Mouse (Mus musculus) stomach, embryonic 14.5 days (tissue): Measurements from ENCODE around the gene Oxsr1. TPM values are rescaled to one million over a fixed set of nuclear protein-coding genes. Genes with fewer than 3 reads are reported as not detected.

ENCODE experiments used
- ATAC-seq: fragments of 200-750 bp; cut with Nextera tagmentation; 2 replicates; pipeline ENCODE4 v1.8.0; 2017; ENCODE audit warnings: low read depth, moderate TSS enrichment; ENCODE audit not compliant: insufficient number of reproducible peaks, insufficient read depth, low FRiP score
- H3K27ac ChIP-seq: fragments of 300-500 bp; sonication (generic); 2 replicates; pipeline ENCODE4 v1.5.1; 2014; ENCODE audit warnings: mild to moderate bottlenecking, low read length, moderate library complexity, mixed read lengths
- H3K27me3 ChIP-seq: fragments of 300-500 bp; sonication (generic); 2 replicates; pipeline ENCODE4 v1.6.1; 2014; ENCODE audit warnings: low read length, control low read depth, mixed read lengths; ENCODE audit not compliant: control insufficient read depth, insufficient read depth
- H3K36me3 ChIP-seq: fragments of 300-500 bp; sonication (generic); 2 replicates; pipeline ENCODE4 v1.6.1; 2014; ENCODE audit warnings: mild to moderate bottlenecking, control low read depth, low read length, moderate library complexity, mixed read lengths; ENCODE audit not compliant: control insufficient read depth, insufficient read depth
- H3K4me1 ChIP-seq: fragments of 300-500 bp; sonication (generic); 2 replicates; pipeline ENCODE4 v1.6.1; 2014; ENCODE audit warnings: low read length, control low read depth, mixed read lengths; ENCODE audit not compliant: control insufficient read depth, insufficient read depth
- H3K4me2 ChIP-seq: fragments of 300-500 bp; sonication (generic); replicated peaks from 2 replicates; pipeline ENCODE4 v1.6.1; 2014; ENCODE audit warnings: low read depth, low read length, control low read depth
- H3K4me3 ChIP-seq: fragments of 300-500 bp; sonication (generic); 2 replicates; pipeline ENCODE4 v1.5.1; 2014; ENCODE audit warnings: low read depth, low read length, control low read depth
- H3K9ac ChIP-seq: fragments of 300-500 bp; sonication (generic); replicated peaks from 2 replicates; pipeline ENCODE4 v1.6.1; 2014; ENCODE audit warnings: low read depth, mild to moderate bottlenecking, control low read depth, low read length, moderate library complexity, mixed read lengths
- H3K9me3 ChIP-seq: fragments of 300-500 bp; sonication (generic); 2 replicates; pipeline ENCODE4 v1.6.1; 2016; ENCODE audit warnings: low read depth, low read length, control low read depth; ENCODE audit not compliant: control insufficient read depth
- WGBS: fragments of 180-500 bp; shearing (Covaris S2); extraction: QIAGEN DNeasy Blood & Tissue Kit; methylation state at CpG from one replicate; pipeline ENCODE4 v1.1.7; 2014; 5-methylcytosine and 5-hydroxymethylcytosine counted together
- polyA plus RNA-seq: library from polyadenylated mRNA; unstranded; fragments of >200 nt; fragmentation: Nextera tagmentation; extraction: Ambion mirVana; gene quantifications from 2 replicates; pipeline ENCODE4 v1.2.1, GENCODE M21; 2014

Oxsr1 gene
- polyA plus RNA-seq, 1 experiment from 2014 or later: 16.6 TPM

- no peaks in the 10 kb centered on the region for H3K27me3 ChIP-seq
- 77% methylated on average over 8 of the region's 8 CpGs for WGBS
- H3K27ac ChIP-seq: no peak overlapping the region
- no peaks in the 10 kb centered on the region for H3K4me1 ChIP-seq
- no peaks in the 10 kb centered on the region for H3K36me3 ChIP-seq
- no peak overlapping the region for H3K9ac ChIP-seq
- ATAC-seq: no peak
- H3K9me3 ChIP-seq: no peaks in the 10 kb centered on the region
- H3K4me2 ChIP-seq: no peak overlapping the region
- H3K4me3 ChIP-seq: no peak overlapping the region
Measured at GRCm38 (mm10) chr9:119212996-119213395, 109.2 kb downstream of the Oxsr1 start.

- H3K4me2 ChIP-seq: no peak within 1 kb of the TSS
- 93% methylated on average over 4 of the region's 4 CpGs for WGBS
- H3K9me3 ChIP-seq: peaks cover 3% of the 10 kb centered on the region; the same call in 1 of the 2 replicates
- H3K4me1 ChIP-seq: no peaks in the 10 kb centered on the region
- no peak for ATAC-seq
- no peak within 1 kb of the TSS for H3K27ac ChIP-seq
- no peaks in the 10 kb centered on the region for H3K27me3 ChIP-seq
- H3K4me3 ChIP-seq: no peak within 1 kb of the TSS
- no peaks in the 10 kb centered on the region for H3K36me3 ChIP-seq
- no peak within 1 kb of the TSS for H3K9ac ChIP-seq
Measured at GRCm38 (mm10) chr9:119208998-119209397, 113.2 kb downstream of the Oxsr1 start, which contains the start of gene Slc22a13. Gene Slc22a13, minus strand, starts transcription at chr9:119209098.

GRCm38 (mm10) chr9:119207113-119207512 lies 115.1 kb downstream of the Oxsr1 start:
- no peaks in the 10 kb centered on the region for H3K4me1 ChIP-seq
- H3K4me3 ChIP-seq: no peak overlapping the region
- 55% methylated on average over 4 of the region's 4 CpGs for WGBS
- H3K4me2 ChIP-seq: no peak overlapping the region
- no peak overlapping the region for H3K9ac ChIP-seq
- no peaks in the 10 kb centered on the region for H3K27me3 ChIP-seq
- no peak for ATAC-seq
- H3K9me3 ChIP-seq: peaks cover 3% of the 10 kb centered on the region; the same call in 1 of the 2 replicates
- H3K36me3 ChIP-seq: no peaks in the 10 kb centered on the region
- no peak overlapping the region for H3K27ac ChIP-seq

- no peaks in the 10 kb centered on the region for H3K27me3 ChIP-seq
- ATAC-seq: no peak
- no peak overlapping the region for H3K4me2 ChIP-seq
- H3K27ac ChIP-seq: no peak overlapping the region
- no peaks in the 10 kb centered on the region for H3K4me1 ChIP-seq
- no peak overlapping the region for H3K4me3 ChIP-seq
- H3K9ac ChIP-seq: no peak overlapping the region
- 79% methylated on average over 2 of the region's 2 CpGs for WGBS
- no peaks in the 10 kb centered on the region for H3K36me3 ChIP-seq
- peaks cover 3% of the 10 kb centered on the region; the same call in 1 of the 2 replicates for H3K9me3 ChIP-seq
Measured at GRCm38 (mm10) chr9:119206666-119207065, 115.6 kb downstream of the Oxsr1 start.

- H3K4me1 ChIP-seq: no peaks in the 10 kb centered on the region
- 89% methylated on average over 5 of the region's 5 CpGs for WGBS
- ATAC-seq: no peak
- no peaks in the 10 kb centered on the region for H3K27me3 ChIP-seq
- H3K9ac ChIP-seq: no peak overlapping the region
- H3K4me2 ChIP-seq: no peak overlapping the region
- peaks cover 3% of the 10 kb centered on the region; the same call in 1 of the 2 replicates for H3K9me3 ChIP-seq
- H3K36me3 ChIP-seq: no peaks in the 10 kb centered on the region
- H3K27ac ChIP-seq: no peak overlapping the region
- no peak overlapping the region for H3K4me3 ChIP-seq
Measured at GRCm38 (mm10) chr9:119205756-119206155, 116.5 kb downstream of the Oxsr1 start.

- WGBS: 97% methylated on average over 9 of the region's 9 CpGs
- no peak overlapping the region for H3K4me3 ChIP-seq
Measured at GRCm38 (mm10) chr9:119203617-119204016, 118.6 kb downstream of the Oxsr1 start.

GRCm38 (mm10) chr9:119201653-119202052 lies 120.6 kb downstream of the Oxsr1 start:
- no peak for ATAC-seq
- 85% methylated on average over 5 of the region's 5 CpGs for WGBS
- Histone ChIP-seq H3K4me3 (no peak overlapping the region), H3K27ac (no peak overlapping the region), H3K36me3 (no peaks in the 10 kb centered on the region), H3K9ac (no peak overlapping the region), H3K9me3 (peaks cover 3% of the 10 kb centered on the region; the same call in 1 of the 2 replicates), H3K4me1 (no peaks in the 10 kb centered on the region), H3K4me2 (no peak overlapping the region), H3K27me3 (no peaks in the 10 kb centered on the region)

More at GRCm38 (mm10) chr9:119203617-119204016, 118.6 kb downstream of the Oxsr1 start:
- Histone ChIP-seq H3K27ac (no peak overlapping the region), H3K9ac (no peak overlapping the region), H3K36me3 (no peaks in the 10 kb centered on the region), H3K27me3 (no peaks in the 10 kb centered on the region), H3K9me3 (peaks cover 3% of the 10 kb centered on the region; the same call in 1 of the 2 replicates), H3K4me1 (no peaks in the 10 kb centered on the region), H3K4me2 (no peak overlapping the region)
- no peak for ATAC-seq

GRCm38 (mm10) chr9:119199151-119199861 lies 122.9 kb downstream of the Oxsr1 start:
- no peak overlapping the region for H3K27ac ChIP-seq
- H3K9ac ChIP-seq: no peak overlapping the region
- no peaks in the 10 kb centered on the region for H3K36me3 ChIP-seq
- H3K9me3 ChIP-seq: peaks cover 1% of the 10 kb centered on the region; the same call in 1 of the 2 replicates
- 77% methylated on average over 10 of the region's 10 CpGs for WGBS
- no peaks in the 10 kb centered on the region for H3K4me1 ChIP-seq
- no peaks in the 10 kb centered on the region for H3K27me3 ChIP-seq
- no peak for ATAC-seq
- no peak overlapping the region for H3K4me3 ChIP-seq
- no peak overlapping the region for H3K4me2 ChIP-seq
